25 mouse cellular contexts compared by ENCODE assay signal in the genomic region with DNA sequence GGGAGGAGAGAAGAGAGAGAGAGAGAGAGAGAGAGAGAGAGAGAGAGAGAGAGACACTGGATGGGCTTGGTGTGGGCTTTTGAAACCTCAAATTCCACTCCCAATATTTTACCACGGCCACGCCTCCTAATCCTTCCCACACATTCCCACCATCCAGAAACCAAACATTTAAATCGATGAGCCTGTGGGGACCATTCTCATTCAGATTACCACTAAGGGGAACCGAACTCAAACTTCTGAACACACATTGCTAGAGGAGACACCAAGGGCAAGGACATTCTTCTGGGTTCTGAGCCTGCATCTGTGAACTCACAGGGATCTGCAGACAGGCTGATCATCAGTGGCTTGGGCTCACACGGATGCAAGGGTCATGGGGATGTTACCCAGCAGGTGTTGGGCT. TPM values are rescaled to one million over a fixed set of nuclear protein-coding genes. Genes with fewer than 3 reads are reported as not detected.
"Had no signal": no experiment of that assay in that cellular context is flagged by ENCODE, and none has a peak within 500 bp of the region (broad histone marks: within the 10 kb centered on the region; RNA-seq: fewer than 3 reads in every experiment).

No protein-coding gene starts in this region.

- H3K4me2 ChIP-seq: heart, embryonic 12.5 days; hindbrain, embryonic 12.5 days; hindbrain, embryonic 14.5 days; limb, embryonic 13.5 days; limb, embryonic 15.5 days had no signal

- H3K4me3 ChIP-seq: gastrocnemius, adult 2 months; heart, embryonic 10.5 days; heart, embryonic 12.5 days; hindbrain, embryonic 10.5 days; hindbrain, embryonic 12.5 days; intestine, embryonic 15.5 days; layer of hippocampus, adult 2 months; limb, embryonic 13.5 days; limb, embryonic 15.5 days had no signal

- H3K9ac ChIP-seq: heart, embryonic 12.5 days; hindbrain, embryonic 12.5 days; hindbrain, embryonic 14.5 days; intestine, embryonic 15.5 days; limb, embryonic 13.5 days; limb, embryonic 15.5 days had no signal

- H3K9me3 ChIP-seq: heart, embryonic 10.5 days; heart, embryonic 12.5 days; hindbrain, embryonic 10.5 days; hindbrain, embryonic 12.5 days; intestine, embryonic 15.5 days; limb, embryonic 13.5 days; limb, embryonic 15.5 days had no signal

- H3K4me1 ChIP-seq: hindbrain, embryonic 10.5 days; hindbrain, embryonic 12.5 days; limb, embryonic 13.5 days had no signal

- H3K27ac ChIP-seq: gastrocnemius, adult 2 months; hindbrain, embryonic 10.5 days; hindbrain, embryonic 12.5 days; hindbrain, embryonic 14.5 days; layer of hippocampus, adult 2 months; limb, embryonic 13.5 days; limb, embryonic 15.5 days had no signal

- ATAC-seq: hindbrain, embryonic 16.5 days; inflammation-experienced regulatory T-cells, adult 6 months; intestine, embryonic 15.5 days; intestine, postnatal 0 days had no signal

- H3K27me3 ChIP-seq: hindbrain, embryonic 12.5 days; intestine, embryonic 15.5 days had no signal

- H3K36me3 ChIP-seq: heart, embryonic 10.5 days; heart, embryonic 12.5 days; hindbrain, embryonic 10.5 days; hindbrain, embryonic 12.5 days; intestine, embryonic 15.5 days; limb, embryonic 13.5 days; limb, embryonic 15.5 days had no signal

- DNase-seq: gastrocnemius, adult 2 months; gastrocnemius, postnatal 10 days; gastrocnemius, postnatal 25 days; heart, adult 18-20 months; heart, postnatal 10 days; heart, postnatal 4 days; kidney, adult 18-20 months; kidney, adult 8-10 months; kidney, postnatal 10 days; kidney, postnatal 25 days; kidney, postnatal 4 days; left cerebral cortex, postnatal 4 days had no signal

RNA-seq across cellular contexts. Expression of a gene that starts 2.9 kb away (rescaled TPM):
- total RNA-seq: gastrocnemius, adult 2 months; gastrocnemius, postnatal 25 days; granulocyte monocyte progenitor cell, adult 5-6 weeks had no signal
- polyA plus RNA-seq: inflammation-experienced regulatory T-cells, adult 6 months had no signal
